Mouse (Mus musculus): Measurements from ENCODE around the gene Csrp1.

DNA sequence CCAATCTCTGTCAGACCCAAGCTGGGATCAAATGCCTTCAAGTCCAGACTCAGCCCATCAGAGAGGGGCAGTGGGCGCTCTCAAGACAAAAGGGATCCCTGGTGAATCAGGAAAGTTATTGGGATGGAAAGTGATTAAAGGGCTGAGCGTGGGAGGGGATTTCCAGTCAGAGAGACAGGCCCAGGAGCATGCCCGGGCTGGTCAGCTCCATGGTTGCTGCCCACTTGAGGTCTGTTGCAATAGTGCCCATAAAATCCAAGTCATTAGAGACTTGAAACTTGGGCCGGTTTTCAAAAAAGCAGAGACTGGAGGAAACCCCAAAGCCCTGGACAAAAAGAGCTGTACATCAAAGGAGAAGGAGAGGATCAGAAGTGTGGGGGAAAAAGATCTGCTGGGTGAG lies 39.8 kb downstream of the Csrp1 start:
- no peak for TF ChIP-seq CTCF (IDR thresholded peaks at IDR 0.05; ENCODE audit: borderline replicate concordance, control insufficient read depth, extremely low read depth, insufficient read depth, low read length, poor library complexity)
- TF ChIP-seq POLR2A (IDR thresholded peaks at IDR 0.05; ENCODE audit: control insufficient read depth, extremely low read depth, insufficient read depth, low read length, poor library complexity) = no peak

Measured in thymus, adult 2 months (tissue).